Mouse (Mus musculus) myocyte (in vitro differentiated cells): Measurements from ENCODE around the gene Hspa1l.

Source experiments
- CEBPB ChIP-seq: IDR thresholded peaks from 2 replicates; pipeline ENCODE4 v1.6.1; 2011; ENCODE audit warnings: mild to moderate bottlenecking, moderate library complexity; ENCODE audit not compliant: poor library complexity, insufficient read depth, severe bottlenecking
- POLR2A ChIP-seq: IDR thresholded peaks from one replicate; pipeline ENCODE4 v1.6.1; 2011; ENCODE audit warnings: low read depth, mild to moderate bottlenecking, control low read depth, moderate library complexity; ENCODE audit not compliant: insufficient read length
- USF1 ChIP-seq: IDR thresholded peaks from one replicate; pipeline ENCODE4 v1.6.1; 2011; ENCODE audit warnings: low read depth, mild to moderate bottlenecking, control low read depth, moderate library complexity

DNA sequence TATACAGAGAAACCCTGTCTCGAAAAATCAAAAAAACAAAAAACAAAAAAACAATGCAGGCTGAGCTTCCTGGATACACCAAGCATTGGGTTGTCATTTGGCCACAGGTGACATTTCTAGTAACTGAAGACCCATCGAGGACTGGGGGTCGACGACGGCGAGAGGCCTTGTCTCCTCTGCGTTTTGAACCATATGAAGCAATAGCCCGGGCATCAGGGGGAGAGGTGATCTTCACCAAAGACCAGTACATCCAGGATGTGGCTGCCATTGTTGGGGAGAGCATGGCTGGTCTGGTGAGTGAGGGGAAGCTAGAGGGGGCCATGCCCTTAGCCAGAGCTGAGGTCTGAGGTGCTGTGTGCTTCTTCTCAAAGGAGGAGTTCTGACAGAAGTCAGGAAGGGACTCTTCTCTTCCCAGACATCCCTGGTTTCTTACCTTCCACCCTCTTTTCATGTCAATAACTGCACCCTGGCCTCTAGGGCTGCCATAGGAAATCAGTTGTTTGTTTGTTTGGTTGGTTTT lies 50.1 kb downstream of the Hspa1l start:
- TF ChIP-seq CEBPB = no peak
- no peak for TF ChIP-seq POLR2A
- TF ChIP-seq USF1 = no peak
